ENCODE assay signal across 18 mouse cellular contexts in genomic region chr9:93879572-93879971, GRCm38 (mm10).
"Had no signal": no experiment of that assay in that cellular context is flagged by ENCODE, and none has a peak within 500 bp of the region (broad histone marks: within the 10 kb centered on the region; RNA-seq: fewer than 3 reads in every experiment).

No protein-coding gene starts in this region.

- H3K27ac ChIP-seq: intestine, embryonic 15.5 days; limb, embryonic 12.5 days; limb, embryonic 15.5 days; liver, embryonic 14.5 days; macrophage; midbrain, embryonic 10.5 days; midbrain, embryonic 13.5 days had no signal

- H3K27me3 ChIP-seq: intestine, embryonic 15.5 days; limb, embryonic 12.5 days; limb, embryonic 15.5 days; midbrain, embryonic 13.5 days had no signal

- H3K4me3 ChIP-seq: intestine, embryonic 15.5 days; limb, embryonic 12.5 days; limb, embryonic 15.5 days; midbrain, embryonic 10.5 days; midbrain, embryonic 13.5 days had no signal

- H3K9me3 ChIP-seq: intestine, embryonic 15.5 days; limb, embryonic 12.5 days; limb, embryonic 15.5 days; midbrain, embryonic 10.5 days; midbrain, embryonic 13.5 days had no signal

- H3K9ac ChIP-seq: intestine, embryonic 15.5 days; limb, embryonic 12.5 days; limb, embryonic 15.5 days; liver, embryonic 14.5 days; liver, postnatal 0 days; lung, embryonic 14.5 days; midbrain, embryonic 13.5 days had no signal

- H3K4me2 ChIP-seq: intestine, embryonic 15.5 days; limb, embryonic 12.5 days; limb, embryonic 15.5 days; liver, embryonic 11.5 days; lung, embryonic 14.5 days; midbrain, embryonic 13.5 days had no signal

- H3K36me3 ChIP-seq: intestine, embryonic 15.5 days; limb, embryonic 12.5 days; limb, embryonic 15.5 days; midbrain, embryonic 10.5 days; midbrain, embryonic 13.5 days had no signal

- ATAC-seq: intestine, embryonic 15.5 days; liver, postnatal 0 days; lung, postnatal 0 days; midbrain, embryonic 13.5 days had no signal

- DNase-seq: kidney, adult 11 months; kidney, adult 8-10 months; kidney, postnatal 10 days; kidney, postnatal 36 days; left cerebral cortex, postnatal 4 days; liver, postnatal 0 days; lung, embryonic 14.5 days; thymus, adult 18-20 months; thymus, postnatal 36 days had no signal

- H3K4me1 ChIP-seq: intestine, embryonic 15.5 days; limb, embryonic 12.5 days; limb, embryonic 15.5 days; midbrain, embryonic 10.5 days; midbrain, embryonic 13.5 days had no signal
